Mouse (Mus musculus) testis, postnatal 14 days (tissue): ENCODE data around the gene Eml6.
"Not testable (repeated sequence)": the region's sequence is repeated elsewhere in the genome, so short reads cannot be mapped to it uniquely, and the experiment has no call there.

Experiments used
- DNase-seq: peaks from one replicate; pipeline ENCODE4 v3.0.0; 2021; ENCODE audit warnings: low spot score

Gene Eml6

DNA sequence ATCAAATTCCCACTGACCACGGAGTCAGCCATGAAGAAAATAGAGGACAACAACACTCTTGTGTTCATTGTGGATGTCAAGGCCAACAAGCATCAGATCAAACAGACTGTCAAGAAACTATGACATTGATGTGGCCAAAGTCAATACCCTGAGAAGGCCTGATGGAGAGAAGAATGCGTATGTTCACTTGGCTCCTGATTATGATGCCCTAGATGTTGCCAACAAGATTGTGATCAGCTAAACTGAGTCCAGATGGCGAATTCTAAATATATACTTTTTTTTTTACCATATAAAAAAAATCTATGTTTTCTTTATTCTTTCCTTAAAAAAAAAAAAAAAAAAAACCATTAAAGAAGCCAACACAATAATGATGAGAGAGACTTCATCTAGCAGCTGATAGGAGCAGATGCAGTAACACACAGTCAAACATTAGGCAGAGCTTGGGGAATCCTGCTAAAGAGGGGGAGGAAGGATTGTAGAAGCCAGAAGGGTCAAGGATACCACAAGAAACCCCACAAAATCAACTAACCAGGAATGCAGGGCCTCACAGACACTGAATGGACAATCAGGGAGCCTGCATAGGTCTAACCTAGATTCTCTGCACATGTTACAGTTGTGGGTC, 185.1 kb downstream of the Eml6 start:
- no peak for DNase-seq

DNA sequence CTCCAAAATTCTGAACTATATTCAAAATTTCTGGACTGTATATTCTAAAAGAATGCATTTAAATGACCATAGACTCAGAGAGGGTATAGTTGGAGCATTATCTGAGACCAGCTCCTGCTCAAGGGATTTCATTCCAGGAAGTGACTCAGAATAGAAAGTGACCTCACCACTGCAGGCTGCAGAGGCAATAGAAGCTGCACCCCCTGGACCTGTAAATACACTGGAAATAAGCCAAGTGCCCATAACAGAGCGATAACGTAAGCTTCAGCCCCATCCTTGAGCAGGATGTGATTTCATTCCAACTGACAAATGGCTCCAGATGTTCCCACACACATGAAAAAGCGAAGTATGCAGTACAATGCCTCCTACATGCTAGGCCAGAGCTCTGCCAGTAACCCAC, 186.1 kb downstream of the Eml6 start:
- DNase-seq, result no peak

DNA sequence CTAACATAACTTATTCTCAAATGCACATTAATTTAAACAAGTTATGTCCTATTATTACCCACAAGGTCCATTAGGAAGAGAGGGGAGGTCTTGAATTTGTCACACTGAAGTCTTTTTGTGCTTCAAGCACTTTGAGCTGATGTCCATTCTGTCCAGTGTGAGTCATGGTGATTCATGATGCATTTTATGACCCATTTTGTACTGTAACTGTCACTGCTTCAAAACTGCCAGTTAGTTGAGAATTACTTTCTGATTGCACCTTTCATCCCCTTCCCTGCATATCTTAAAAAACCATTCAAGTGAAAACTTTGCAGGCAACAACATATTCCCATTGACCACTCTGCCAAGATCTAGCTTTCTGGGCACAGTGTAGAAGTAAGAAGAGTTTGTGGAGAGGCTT, 188.8 kb downstream of the Eml6 start:
- no peak for DNase-seq

DNA sequence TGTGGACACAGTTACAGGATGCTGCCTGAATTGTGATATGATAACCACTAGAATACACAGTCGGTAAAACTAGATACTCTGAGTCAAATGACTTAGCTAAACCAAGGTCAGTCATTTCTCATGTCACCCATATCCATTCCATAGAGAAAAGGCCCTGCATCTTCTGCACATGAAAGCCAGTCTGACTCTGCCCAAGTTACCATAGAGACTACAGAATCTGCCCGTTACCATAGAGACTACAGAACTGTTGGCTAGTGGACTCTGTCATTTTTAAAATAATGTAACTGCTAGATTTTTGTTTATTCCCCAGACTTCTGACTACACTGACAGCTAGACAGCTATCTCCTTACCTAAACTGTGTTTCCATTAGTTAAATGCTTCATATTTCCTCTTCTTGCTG, 198.1 kb downstream of the Eml6 start:
- DNase-seq, result no peak

DNA sequence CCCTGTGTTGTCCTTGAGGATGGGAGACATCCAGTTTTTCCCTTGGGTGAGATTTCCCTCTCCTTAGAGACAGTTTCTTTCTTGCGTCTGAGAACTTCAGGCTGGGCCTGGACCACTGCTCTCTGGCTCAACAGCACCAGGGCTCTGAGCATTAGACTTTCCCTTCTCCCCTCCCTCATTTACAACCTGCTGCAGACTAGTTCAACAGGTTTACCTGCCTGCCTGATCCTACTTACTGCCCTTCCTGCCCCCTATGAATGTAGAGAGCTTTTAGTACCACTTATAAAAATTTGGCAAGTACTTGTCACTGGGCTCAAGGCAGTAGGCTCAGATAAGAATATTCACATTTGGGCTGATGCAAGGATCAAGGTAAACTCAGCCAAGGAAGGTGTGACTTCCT, 199.8 kb downstream of the Eml6 start:
- no peak for DNase-seq

DNA sequence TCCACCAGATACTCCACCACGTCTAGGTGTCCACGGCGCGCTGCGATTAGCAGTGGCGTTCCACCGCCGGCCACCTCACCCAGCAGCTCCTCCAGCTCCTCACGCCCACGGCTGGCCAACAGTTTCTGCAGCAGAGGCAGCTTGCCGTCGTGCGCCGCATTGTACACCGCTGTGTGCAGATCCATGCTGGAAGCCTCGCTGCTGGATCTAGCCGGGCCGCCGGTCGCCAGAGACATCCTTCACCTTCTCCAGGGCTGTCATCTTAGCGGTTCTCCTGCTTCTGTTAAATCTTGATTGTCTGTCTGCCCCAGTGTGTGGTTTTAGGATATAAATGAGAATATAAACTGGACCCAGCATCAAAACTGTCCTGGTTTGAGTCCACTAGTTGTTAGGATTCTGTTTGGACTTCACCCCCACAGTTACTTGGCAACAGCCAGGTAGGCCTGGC, 200.5 kb downstream of the Eml6 start, which contains the start of gene 4931440F15Rik:
4931440F15Rik (minus strand) TSS at position 398 of the 448 bp plus-strand sequence.
- DNase-seq, result not testable (repeated sequence)

- not testable (repeated sequence) for DNase-seq
Measured at GRCm38 (mm10) chr11:29824474-29825270, 201.2 kb downstream of the Eml6 start.

GRCm38 (mm10) chr11:29823141-29823540, 202.7 kb downstream of the Eml6 start:
- no peak for DNase-seq

DNA sequence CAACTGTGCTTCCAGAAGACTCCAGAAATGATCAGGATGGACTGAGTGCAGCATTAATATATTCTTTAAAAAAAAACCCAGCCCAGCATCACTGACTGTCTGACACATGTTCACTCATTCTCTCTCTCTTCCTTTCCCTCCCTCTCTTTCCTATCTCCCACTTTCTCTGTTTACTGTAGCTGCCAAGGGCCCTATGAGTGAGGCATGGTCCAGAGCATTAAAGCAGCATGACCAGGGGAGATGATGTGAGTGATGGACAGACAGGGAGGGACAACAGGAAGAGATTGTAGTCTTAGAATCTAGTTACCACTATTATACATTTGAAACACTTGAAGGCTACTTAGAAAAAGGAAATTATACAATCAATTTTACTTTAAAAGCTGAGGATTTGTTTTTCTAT, 210.2 kb downstream of the Eml6 start:
- DNase-seq, result no peak

DNA sequence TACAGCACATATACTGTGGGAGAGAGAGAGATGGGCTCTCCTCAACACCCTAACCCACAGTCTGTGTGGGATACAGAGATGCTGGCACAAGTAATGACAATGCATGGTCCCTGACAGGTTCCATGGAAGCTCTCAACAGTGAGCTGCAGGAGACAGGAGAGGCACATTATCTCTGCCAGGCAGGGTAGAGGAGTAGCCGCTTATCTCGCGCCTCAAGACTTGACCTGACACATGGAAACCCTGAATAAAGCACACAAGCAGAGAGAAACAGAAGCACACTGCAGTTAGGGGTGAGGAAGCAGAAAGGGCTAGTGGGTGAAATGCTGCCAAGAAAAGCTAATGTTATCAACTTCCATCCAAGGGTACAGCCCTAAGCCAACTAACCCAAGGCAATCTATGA, 210.6 kb downstream of the Eml6 start:
- no peak for DNase-seq

GRCm38 (mm10) chr11:29813267-29813666, 212.6 kb downstream of the Eml6 start:
- no peak for DNase-seq

- no peak for DNase-seq
Measured at GRCm38 (mm10) chr11:29812475-29812874, 213.4 kb downstream of the Eml6 start.

DNA sequence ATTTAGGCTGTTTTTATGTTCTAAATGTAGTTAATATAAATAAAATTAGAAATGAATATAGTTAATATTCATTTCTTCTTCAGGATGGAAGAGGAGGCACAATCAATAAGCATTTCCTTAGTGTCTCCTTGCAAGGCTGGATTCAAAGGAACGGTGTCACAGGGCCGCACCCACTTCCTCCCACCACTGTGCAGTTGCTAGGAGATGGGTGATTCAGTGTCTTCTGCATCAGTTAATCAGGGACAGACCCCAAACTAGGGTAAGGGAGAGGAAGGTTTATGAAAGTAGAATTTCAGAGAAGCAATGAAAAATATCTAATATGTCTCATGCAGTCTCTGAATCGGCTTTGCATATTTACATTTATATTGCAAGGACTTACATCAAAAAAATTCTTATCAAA, 215.5 kb downstream of the Eml6 start:
- no peak for DNase-seq

GRCm38 (mm10) chr11:29808981-29809589, 216.7 kb downstream of the Eml6 start:
- no peak for DNase-seq

DNA sequence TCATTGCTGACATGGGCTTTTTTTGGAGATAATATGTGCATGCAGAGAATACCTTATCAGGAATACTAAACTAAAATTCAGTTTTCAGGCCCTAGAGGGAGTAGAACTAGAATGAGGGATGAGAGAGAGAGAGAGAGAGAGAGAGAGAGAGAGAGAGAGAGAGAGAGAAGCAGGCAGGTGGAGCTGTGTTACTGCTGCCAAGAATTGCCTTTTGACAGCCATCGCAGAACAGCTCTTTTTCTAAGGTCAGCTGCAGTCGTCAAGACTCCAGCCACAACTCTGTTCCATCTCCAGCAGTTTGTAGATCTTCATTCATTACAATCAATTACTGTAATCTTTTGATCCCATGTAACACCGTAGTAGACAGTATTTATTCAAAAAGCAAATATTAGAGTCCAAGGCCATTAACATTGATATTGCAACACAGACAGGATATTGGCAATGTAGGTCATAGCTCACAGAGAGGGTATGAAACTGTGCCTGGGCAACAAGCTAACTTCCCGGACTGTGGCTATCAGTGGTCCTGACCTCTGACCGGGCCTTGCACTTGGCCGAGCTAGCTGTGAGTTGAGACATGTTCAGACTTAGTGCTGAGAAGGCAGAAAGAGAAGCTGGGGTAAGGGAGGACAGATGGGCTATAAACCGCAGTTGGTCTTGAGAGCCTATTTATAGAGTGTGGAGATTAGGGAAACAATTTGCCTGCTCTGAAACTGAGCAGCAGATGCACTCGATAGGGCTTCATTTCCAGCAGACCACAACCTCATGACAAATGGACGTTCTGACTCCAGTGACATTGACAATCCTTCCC, 217.5 kb downstream of the Eml6 start:
- DNase-seq, result no peak

DNA sequence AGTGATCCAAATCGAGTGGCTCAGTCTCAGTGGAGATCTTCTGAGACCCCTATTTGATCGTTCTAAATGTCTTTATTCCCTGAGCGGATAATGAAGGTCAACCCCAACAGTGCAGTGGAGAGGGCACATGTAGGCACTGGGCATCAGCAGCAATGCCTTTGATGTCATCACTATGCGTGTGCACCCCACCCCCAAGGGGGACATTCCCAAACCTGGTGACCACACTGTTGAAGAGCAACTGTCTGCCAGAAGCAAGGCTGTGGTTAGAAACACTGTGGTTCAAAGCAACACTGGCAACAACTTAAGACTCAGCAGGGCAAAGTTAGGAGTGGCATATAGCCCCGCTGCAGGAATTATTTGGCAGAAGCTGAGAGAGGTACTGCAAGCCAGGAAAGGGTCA, 218.5 kb downstream of the Eml6 start:
- no peak for DNase-seq

GRCm38 (mm10) chr11:29801432-29802427, 224.1 kb downstream of the Eml6 start:
- DNase-seq, result no peak

- no peak for DNase-seq
Measured at GRCm38 (mm10) chr11:29799839-29800238, 226.0 kb downstream of the Eml6 start.

DNA sequence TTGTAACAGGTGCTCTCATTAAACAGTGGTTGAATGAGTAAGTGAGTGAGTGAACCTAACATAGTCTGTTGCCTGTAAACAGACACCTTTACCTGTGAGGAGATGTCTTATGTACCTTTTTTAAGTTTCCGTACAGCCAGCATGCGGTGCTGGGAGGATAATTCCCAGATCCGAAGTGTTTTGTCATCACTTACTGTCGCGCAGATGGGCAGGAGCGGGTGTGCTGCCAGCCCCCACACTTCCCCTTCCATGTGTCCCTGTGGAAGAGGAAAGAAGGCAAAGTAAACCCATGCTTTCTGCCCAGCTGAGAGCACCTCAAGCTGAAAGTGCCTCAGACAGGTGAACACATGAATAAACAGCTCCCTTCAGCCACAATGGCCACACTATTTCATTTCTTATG, 230.7 kb downstream of the Eml6 start:
- no peak for DNase-seq

DNA sequence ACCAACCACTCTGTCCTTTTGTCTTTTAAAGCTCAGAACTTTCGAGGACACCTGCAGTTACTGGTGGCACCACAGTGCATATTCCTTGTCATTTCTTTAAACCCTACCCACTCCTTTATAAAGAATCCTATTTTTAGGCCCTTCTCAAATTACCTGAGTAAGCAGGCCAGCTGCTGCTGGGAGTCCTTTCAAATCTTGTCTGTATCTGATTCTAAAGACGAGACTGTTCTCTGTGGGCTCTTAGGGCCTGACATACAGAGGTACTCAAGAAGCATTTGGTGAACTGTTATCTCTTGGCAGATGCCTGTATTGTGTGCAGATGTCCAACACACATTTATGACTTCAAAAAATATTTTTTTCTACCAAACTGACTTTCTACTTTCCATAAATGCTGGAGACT, 231.4 kb downstream of the Eml6 start:
- no peak for DNase-seq

DNA sequence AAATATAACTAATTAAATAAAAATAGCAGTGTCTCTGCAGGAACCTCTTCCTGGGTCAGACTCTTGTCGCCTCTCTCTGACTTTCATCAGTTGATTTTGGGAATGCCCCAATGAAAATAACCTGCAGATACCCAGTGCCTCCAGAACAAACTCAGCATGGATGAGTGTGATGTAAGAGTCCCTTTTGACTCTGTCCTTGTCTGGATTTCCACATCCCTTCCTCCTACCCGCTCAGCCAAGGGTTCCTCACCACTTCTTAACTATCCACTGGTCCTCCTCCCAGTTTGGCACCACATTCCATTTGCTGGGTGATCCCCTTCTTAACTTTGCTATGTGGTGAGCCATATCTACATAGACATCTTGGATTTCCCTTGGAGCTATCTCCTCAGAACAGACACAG, 235.0 kb downstream of the Eml6 start:
- DNase-seq, result no peak
